Mouse (Mus musculus) adrenal gland, postnatal 14 days (tissue): Measurements from ENCODE around the gene Herc6. TPM values are rescaled to one million over a fixed set of nuclear protein-coding genes. Genes with fewer than 3 reads are reported as not detected.
A peak's percentile ranks its signal among the peaks of the same experiment; 100 is the strongest.

Experiments used
- DNase-seq: peaks from one replicate; pipeline ENCODE4 v3.0.0; 2021; ENCODE audit warnings: mixed read lengths
- total RNA-seq: library from RNA; stranded (reverse); gene quantifications from 2 replicates; pipeline ENCODE4 v1.2.3, GENCODE M21; 2021

Gene Herc6
- total RNA-seq, 1 experiment from 2014 or later, result 13.2 TPM

DNA sequence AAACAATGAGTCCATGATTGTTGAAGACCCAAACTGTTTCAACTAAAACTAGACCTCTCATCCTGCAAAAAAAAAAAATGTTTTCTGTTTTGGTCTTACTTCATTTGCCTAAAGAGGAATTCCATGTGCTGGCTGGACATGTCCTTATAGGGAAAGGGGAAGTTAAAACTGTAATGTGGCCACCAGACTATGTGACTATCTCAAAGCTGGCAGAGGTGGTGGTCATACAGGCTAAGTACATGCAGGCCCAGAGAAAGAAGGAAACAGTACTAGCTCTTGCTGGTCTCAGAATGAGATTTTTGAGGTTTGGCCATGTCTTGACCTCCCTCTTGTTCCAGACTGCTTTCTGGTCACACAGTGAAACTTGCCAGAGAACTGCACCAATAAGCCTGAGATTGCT lies 9.2 kb upstream of the Herc6 start:
- no peak for DNase-seq

DNA sequence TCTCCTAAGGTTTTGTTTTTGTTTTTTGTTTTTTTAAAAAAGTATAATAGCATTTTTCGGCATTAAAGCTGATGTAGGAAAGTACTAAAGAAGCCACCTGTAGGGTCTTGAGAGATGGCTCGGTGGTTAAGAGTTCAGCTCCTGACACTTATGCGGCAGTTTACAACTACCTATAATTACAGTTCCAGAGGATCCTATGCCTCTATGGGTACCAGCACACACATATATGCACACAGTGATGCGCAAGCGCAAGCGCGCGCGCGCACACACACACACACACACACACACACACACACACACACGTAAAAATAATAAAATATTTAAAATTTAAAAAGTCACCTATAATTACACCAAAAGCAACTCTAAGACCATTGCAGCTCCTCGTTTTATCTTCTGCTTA lies 795 bp downstream of the Herc6 start:
- no peak for DNase-seq

DNA sequence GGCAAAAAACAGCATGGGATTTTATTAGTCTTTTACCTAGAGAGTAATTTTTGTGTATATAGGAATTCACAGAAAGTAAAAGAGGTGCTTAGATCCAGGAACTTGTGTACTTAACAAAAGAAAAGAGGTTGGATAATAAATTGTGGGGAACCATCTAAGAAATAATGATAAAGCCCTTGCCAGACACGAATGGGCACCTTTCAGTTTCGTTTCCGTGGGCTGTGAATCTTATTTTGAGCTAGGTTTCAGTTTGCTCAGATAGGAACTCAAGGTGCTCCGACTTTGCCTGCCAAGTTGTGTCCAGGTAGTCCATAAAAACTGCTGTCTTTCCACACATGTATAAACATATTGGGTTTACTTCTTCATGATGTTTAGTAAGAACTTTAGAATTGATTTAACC lies 1.6 kb downstream of the Herc6 start:
- DNase-seq, result no peak

DNA sequence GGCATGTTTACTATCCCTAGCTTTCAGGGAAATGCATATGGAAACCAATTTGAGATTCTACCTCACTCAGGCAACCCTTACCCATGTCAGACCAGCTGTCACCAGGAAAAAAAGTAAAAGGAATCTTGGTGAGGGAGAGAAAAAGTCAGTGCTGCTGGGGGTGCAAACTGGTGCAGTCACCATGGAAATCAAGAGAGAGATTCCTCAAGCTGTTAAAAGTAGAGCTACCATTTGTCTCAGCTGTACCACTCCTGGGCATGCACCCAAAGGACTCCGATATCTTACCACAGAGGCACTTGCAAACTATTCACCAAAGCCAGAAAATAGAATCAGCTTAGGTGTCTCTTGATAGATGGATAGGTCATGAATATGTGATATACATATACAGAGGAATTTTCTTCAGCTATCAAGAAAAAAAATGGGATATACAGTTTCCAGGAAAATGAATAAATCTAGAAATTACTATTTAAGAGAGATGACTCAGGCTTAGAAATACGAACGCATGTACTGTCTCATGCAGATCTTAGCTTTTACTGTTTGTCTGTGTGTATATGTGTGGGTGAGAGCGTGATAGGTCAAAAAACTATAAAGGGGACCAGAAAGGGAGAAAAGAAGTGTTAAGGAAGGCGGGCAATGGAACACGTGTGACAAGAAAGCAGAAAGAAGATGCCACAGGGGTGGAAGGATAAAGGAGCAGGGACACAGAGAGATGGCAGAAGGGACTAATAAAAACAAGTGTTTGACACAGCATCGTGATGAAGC lies 24.9 kb downstream of the Herc6 start:
- DNase-seq, result no peak

DNA sequence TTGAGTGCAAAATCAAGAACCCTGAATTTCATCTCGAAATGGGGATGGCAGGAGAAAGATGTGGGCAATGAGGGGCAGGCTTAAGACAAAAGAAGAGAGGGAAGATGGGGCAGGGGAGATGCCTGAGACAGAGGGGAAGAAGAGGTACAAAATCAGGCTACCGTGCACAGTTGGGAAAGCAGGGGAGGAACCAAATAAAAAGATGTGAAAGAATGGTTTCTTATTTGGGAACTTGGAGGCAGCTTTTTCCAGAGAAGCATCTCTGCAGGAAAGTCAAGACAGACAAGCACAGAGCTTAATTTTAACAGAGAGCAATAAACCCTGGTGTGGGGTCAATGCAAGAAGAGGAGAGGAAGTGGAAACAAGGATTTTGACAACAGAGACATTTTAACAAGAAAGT lies 27.2 kb downstream of the Herc6 start:
- DNase-seq, result no peak

DNA sequence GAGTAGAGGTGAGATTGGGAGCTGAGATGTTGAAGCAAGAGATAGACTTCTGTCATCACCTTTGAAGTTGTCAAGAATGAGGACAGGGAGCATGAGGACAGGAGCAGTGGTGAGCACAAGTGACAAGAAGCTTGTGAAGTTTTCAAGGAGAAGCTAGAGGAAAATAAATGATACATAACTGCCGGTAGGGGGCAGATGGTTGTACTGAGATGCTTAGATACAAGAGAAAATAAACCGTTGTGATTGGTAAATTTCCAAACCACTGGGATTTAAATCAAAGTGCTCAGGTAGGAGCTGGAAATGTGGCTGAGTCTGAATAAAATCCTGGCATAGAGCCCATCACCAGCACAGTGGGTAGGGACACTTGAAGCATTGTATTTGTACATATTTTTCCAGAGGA lies 28.8 kb downstream of the Herc6 start:
- DNase-seq, result peak; percentile 13

DNA sequence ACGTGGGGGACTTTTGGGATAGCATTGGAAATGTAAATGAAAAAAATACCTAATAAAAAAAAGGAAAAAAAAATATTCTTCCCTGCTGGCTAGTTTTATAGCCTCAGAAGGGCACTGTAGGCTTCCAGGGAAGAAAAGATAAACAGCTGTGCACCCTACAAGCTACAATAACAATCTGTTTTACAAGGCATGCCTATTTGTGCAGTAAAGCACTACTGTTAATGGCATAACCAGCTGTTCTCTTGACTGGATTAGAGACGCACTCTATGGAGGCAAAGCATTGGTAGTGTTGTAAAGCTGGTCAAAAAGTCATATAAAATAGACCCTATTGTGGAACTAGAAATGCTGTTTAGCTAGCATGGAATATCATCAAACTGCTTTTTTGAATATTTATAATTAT lies 35.0 kb downstream of the Herc6 start:
- no peak for DNase-seq

DNA sequence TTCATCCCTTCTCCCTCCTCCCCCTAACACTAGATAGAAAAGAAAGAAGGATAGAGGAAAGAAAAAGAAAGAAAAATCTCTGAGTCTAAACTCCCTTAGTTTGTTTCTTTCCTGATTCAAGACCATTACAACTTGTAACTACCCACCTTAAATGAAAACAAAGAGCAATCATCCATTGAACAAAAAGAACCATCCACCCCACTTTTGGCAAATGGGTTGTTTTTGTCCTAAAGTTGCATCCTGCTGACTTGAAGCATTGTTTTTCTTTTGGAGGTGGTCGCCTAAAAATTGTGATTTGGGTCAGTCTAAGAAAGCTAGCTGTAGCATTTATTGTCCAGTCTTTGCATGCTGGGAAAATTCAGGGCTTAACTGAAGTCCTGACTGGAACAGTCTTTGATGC lies 58.7 kb downstream of the Herc6 start:
- DNase-seq, result no peak

DNA sequence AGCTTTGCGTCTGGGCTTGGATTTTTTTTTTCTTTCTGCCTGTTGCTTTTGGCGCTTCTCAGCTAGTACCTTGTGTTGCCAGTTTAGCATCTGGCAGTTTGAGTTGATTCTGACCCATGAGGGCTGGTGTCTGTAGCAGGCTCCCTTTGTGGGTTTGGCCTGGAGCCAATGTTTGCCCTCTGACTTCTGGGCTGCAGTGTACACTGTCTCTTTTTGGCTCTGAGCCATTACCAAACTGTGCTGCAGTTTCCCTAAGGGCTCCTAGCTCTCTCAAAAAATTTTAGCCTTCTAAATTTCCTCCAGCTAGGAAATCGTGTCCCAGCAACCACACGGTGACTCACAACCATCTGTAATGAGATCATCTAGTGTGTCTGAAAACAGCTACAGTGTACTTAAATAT lies 61.0 kb downstream of the Herc6 start:
- peak; percentile 62 for DNase-seq

DNA sequence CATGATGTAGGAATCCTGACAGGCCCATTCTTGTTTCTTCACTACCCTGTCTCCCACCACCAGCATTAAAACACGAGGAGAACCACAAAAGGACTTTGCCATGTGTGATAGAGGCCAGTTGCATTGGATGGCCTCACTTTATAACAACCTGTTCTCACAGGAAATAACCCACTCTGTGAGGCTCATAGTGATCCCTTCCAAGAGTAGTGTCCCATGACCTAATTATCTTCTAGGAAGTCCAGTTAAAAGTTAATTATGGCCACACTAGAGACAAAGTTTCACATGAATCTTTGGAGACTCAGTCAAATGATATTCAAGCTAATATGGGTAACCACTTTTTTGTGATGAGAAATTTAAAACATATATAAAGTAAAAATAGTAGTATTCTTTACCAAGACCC lies 66.5 kb downstream of the Herc6 start:
- DNase-seq, result no peak

DNA sequence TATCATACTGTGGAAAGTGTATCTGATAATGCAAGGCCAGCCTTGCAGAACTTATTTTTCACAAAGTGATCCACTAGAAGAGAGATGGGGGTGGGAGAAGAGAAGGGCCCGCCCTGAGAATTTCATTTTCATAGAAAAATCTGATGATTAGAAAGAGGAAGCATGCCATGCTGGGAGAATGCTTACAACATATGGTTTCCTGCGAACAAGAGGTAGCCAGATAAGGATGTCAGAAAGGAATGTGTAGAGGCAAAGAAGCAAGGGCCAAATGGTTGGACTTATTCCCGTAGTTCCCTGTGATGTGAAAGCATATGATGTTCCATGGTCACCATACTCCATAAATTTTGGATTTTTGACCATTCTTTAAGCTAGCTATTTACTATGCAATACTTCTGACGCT lies 80.5 kb downstream of the Herc6 start:
- no peak for DNase-seq

DNA sequence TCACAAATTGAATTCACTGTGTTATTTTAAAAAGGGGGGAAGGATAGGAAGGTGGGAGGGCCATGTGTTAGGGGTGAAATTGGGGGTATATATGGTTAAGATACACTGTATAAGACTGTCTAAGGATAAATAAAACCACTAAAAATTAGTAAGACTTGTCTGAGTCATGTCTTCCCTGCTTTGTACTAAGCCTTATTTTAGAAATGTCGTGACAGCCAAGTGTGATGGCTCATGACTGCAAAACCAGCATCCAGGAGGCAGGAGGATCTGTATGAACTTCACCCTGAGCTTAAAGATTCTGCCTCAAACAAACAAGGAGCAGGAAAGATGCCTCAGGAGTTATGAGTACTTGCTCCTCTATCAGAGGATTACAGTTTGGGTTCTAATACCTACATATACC lies 103.4 kb downstream of the Herc6 start:
- no peak for DNase-seq

DNA sequence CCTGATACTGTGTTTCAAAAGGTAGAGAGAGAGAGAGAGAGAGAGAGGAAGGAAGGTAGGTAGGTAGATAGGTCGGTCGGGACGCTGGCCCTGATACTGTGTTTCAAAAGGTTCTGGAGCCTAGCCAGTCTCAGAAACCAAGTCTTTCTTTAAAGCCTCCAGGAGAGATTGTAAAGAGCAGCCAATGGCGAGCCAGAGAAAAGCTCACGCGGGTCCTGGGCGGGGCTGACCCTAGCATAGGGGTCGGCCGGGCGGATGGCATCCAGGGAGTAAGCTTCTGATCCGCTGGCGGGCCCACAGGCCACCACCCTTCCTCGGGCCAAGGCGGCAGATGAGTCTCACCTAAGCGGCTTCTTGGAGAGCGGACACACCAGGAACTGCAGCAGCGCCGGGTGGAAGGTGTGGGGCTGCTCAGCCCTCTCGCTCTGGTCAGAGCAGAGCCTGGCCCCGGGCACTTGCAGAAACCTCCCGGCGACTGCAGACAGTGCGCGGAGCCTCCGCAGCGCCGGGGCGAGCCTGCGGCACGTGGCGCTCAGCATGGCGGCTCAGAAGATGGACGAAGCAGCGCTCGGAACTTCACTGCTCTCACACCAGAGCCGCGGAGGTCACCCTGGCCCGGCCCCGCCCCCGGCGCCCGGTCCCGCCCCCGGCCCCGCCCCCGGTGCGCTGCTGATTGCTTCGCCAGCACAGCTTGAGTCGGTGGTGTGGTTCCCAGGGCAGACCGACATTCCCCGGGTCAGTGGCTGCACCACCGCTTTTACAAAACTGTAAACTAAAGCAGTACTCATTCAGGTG lies 110.9 kb downstream of the Herc6 start, which contains the start of gene Pyurf:
Pyurf (minus strand) TSS at position 612 of the 795 bp plus-strand sequence.
- peak; percentile 94 for DNase-seq

DNA sequence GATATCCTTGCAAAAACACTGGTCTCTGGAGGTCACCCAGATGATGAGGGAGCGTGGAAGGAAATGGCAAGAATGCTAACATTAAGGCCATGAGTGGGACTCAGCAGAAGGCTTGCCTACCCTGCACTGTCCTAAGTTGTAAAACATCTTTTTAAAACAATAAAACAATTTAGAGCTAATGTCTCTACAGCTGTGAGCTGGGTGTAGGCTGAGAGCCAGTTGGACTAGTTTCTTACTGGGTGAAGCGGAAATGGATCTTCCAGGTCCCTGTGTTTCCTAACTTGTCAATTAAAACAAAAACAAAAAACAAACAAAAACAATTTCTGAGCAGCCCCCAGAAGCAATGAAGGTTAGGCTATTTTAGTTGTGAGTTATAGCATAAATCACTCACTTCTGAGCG lies 112.3 kb downstream of the Herc6 start:
- no peak for DNase-seq

DNA sequence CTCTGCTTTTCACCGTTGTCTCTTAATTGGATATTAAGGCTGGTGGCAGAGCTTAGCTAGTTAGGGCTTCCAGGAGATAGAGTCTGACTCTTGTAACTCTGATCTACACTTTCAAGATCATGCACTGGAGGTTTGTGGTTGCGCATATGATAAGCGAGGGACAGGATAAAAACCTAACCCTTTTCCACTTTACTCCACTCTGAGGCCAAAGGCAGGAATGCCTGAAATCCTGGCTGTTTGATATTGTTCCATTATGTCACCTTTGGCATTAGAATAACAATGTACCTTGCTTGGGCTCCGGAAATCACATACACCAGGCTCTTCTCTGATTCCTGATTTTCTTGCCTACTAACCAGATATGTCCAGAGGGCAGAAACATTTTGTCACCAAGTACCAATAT lies 120.9 kb downstream of the Herc6 start:
- no peak for DNase-seq

DNA sequence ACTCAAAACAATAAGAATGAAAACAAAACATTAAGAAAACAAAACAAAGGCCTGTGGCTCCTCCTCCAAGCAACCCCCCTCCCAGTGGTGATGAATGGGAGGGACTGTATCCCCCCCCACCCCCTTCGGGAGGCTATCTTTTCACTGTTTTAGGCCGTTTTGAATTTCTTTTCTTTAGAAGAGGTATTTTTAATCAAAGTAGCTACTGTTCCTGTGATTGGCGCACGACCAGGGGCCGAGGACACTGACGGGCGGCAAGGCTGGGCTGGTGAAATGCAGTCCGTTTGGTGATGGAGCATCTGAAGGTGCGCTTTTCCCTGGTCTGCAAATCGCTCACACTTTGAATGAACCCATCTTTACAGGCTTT lies 121.6 kb downstream of the Herc6 start, which contains the start of gene Lancl2:
Lancl2 (plus strand) TSS at position 165 of the 367 bp plus-strand sequence.
- peak; percentile 51 for DNase-seq

DNA sequence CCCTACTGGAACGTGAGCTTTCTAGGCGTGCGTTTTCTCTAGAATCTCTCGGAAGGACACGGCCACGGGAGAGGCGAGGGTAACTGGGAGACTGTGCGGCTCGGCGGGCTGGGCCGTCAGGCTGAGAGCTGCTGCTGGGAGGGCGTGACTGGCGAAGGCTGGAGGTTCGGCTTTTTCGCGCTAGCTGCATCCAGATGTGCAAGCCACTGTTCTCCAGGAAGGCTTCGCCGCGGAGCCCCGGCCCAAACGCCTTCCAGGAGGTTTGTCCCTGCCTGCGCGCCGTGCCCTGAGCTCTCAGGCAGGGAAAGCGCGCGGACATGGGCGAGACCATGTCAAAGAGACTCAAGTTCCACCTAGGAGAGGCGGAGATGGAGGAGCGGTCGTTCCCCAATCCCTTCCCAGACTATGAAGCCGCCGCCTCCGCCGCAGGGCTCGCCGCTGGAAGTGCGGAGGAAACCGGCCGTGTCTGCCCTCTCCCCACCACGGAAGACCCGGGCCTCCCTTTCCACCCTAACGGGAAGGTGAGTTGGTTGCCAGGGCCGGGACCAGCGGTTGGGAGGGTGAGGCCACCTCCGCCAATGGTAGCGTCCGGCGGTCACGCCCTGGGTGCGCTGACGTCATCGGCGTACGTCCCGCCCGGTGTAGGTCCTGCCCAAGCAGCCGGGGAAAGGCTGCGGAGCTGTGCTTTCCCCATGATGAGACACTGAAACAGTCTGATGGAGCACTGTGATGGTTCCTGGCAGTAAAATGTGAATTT lies 122.1 kb downstream of the Herc6 start:
- DNase-seq, result peak; percentile 97

DNA sequence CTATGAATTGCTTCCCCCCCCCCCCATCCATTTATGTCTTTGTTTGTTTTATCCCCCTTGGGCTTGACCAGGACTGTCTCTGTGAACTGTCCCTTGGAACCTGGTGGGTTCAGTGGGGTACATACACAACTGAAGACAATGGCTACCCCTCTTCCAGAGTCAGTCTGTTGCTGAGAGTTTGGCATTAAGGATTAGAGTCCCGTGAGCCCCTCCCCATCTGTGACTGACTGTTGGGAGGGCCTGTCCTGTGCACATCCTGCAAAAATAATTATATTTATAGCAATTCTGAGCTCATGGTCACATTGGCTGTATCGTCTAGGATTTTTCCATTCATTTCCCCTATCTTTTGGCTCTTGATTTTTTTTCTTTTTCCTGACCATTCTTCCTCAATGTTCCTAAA lies 122.9 kb downstream of the Herc6 start:
- no peak for DNase-seq

DNA sequence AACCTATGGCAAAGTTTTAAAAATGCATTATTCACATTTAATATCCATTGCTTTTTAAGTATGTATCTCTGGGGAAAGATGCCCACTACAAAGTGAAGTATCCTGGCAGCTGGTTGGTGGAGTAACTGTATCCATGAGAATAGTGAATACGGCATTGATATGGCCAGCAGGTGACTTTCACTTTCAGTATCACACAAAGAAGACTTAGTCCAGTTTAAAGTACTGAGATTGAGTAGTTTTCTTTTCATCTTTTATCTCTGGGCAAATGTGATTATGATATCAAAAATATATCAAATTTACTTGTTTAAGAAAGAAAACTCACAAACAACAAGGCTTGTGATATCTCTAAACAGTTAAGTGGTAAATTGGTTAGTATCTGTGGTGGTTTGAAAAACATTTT lies 125.9 kb downstream of the Herc6 start:
- no peak for DNase-seq

DNA sequence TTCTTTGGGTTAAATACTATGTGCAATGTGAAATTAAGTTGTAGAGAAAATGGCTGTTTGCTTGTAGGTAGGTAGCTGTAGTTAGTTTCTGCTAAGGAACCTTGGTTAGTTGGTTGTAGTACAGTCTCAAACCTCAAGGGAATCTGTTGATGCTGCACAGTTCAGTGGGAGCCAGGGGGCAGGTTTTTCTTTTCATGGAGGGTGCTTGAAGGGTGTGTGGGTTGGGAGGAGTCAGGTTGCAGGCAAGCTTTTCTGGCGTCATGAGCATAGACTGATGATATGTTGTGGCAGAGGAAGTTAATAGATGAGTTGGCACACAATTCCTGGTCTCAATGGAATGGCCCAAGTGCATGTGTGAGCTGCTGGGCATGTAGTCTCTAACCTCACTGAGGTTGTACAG lies 130.9 kb downstream of the Herc6 start:
- no peak for DNase-seq
